Mouse (Mus musculus) forebrain, embryonic 12.5 days (tissue): Measurements from ENCODE around the gene Ppfia3. TPM values are rescaled to one million over a fixed set of nuclear protein-coding genes. Genes with fewer than 3 reads are reported as not detected.

Source experiments
- ATAC-seq: fragments of 200-750 bp; cut with Nextera tagmentation; 2 replicates; pipeline ENCODE4 v1.8.0; 2017; ENCODE audit warnings: moderate TSS enrichment; ENCODE audit not compliant: low FRiP score
- H3K27ac ChIP-seq: fragments of 300-500 bp; sonication (generic); 2 replicates; pipeline ENCODE4 v1.5.1; 2016; ENCODE audit warnings: mild to moderate bottlenecking
- H3K27me3 ChIP-seq: fragments of 300-500 bp; sonication (generic); 2 replicates; pipeline ENCODE4 v1.6.1; 2016; ENCODE audit warnings: mild to moderate bottlenecking
- H3K36me3 ChIP-seq: fragments of 300-500 bp; sonication (generic); replicated peaks from 2 replicates; pipeline ENCODE4 v1.6.1; 2016; ENCODE audit warnings: mild to moderate bottlenecking
- H3K4me1 ChIP-seq: fragments of 300-500 bp; sonication (generic); 2 replicates; pipeline ENCODE4 v1.6.1; 2016
- H3K4me2 ChIP-seq: fragments of 300-500 bp; sonication (generic); 2 replicates; pipeline ENCODE4 v1.6.1; 2016; ENCODE audit warnings: mild to moderate bottlenecking, moderate library complexity
- H3K4me3 ChIP-seq: fragments of 300-500 bp; sonication (generic); replicated peaks from 2 replicates; pipeline ENCODE4 v1.5.1; 2016; ENCODE audit warnings: mild to moderate bottlenecking
- H3K9ac ChIP-seq: fragments of 300-500 bp; sonication (generic); 2 replicates; pipeline ENCODE4 v1.6.1; 2016; ENCODE audit warnings: mild to moderate bottlenecking
- H3K9me3 ChIP-seq: fragments of 300-500 bp; sonication (generic); 2 replicates; pipeline ENCODE4 v1.6.1; 2016
- WGBS: fragments of 180-500 bp; shearing (Covaris S2); methylation state at CpG from one replicate; pipeline ENCODE4 v1.1.7; 2016; 5-methylcytosine and 5-hydroxymethylcytosine counted together
- polyA plus RNA-seq: library from polyadenylated mRNA; unstranded; fragments of >200 nt; fragmentation: Nextera tagmentation; extraction: Ambion mirVana; gene quantifications from 2 replicates; pipeline ENCODE4 v1.2.1, GENCODE M21; 2016

The Ppfia3 gene
- 12.6 and 14.9 TPM in 2 replicates for polyA plus RNA-seq

- Histone ChIP-seq H3K4me1 (peaks cover 57% of the 10 kb centered on the region), H3K4me3 (peak within 1 kb of the TSS; percentile 78), H3K27me3 (peaks cover 62% of the 10 kb centered on the region)
Observed at GRCm38 (mm10) chr7:45366652-45367019, at the start of gene Ppfia3. TSS of gene Ppfia3 (minus strand) at chr7:45367019.

GRCm38 (mm10) chr7:45415636-45416035 is 48.8 kb upstream of the Ppfia3 start:
- Histone ChIP-seq H3K27ac (no peak overlapping the region), H3K36me3 (0 out of 2 replicates have a peak, but pooled peaks cover 2% of the 10 kb centered on the region), H3K4me1 (peaks cover 18% of the 10 kb centered on the region), H3K9ac (no peak overlapping the region), H3K4me2 (no peak overlapping the region), H3K4me3 (peak overlapping the region; percentile 19; the same call in 1 of the 2 replicates), H3K9me3 (no peaks in the 10 kb centered on the region), H3K27me3 (peaks cover 98% of the 10 kb centered on the region)
- no peak for ATAC-seq
- 13% methylated on average over 37 of the region's 37 CpGs for WGBS

More at GRCm38 (mm10) chr7:45366652-45367019, at the start of gene Ppfia3:
- Histone ChIP-seq H3K9me3 (no peaks in the 10 kb centered on the region), H3K4me2 (peak within 1 kb of the TSS; percentile 91), H3K36me3 (no peaks in the 10 kb centered on the region; the same call in 1 of the 2 replicates), H3K9ac (peak within 1 kb of the TSS; percentile 83), H3K27ac (peak within 1 kb of the TSS; percentile 76)
- ATAC-seq: peak; percentile 51
- under 1% methylated on average over 21 of the region's 26 CpGs for WGBS

GRCm38 (mm10) chr7:45414740-45415224 is 48.0 kb upstream of the Ppfia3 start:
- Histone ChIP-seq H3K4me3 (no peak overlapping the region), H3K4me1 (peaks cover 18% of the 10 kb centered on the region), H3K27ac (no peak overlapping the region), H3K27me3 (peaks cover 98% of the 10 kb centered on the region), H3K9me3 (no peaks in the 10 kb centered on the region), H3K4me2 (no peak overlapping the region), H3K9ac (no peak overlapping the region), H3K36me3 (no peaks in the 10 kb centered on the region)
- 50% methylated on average over 12 of the region's 12 CpGs for WGBS
- no peak for ATAC-seq

GRCm38 (mm10) chr7:45413864-45414739 is 47.3 kb upstream of the Ppfia3 start:
- Histone ChIP-seq H3K9ac (peak overlapping the region; percentile 61), H3K36me3 (no peaks in the 10 kb centered on the region), H3K27me3 (peaks cover 98% of the 10 kb centered on the region), H3K4me2 (peak overlapping the region; percentile 86), H3K4me1 (peaks cover 18% of the 10 kb centered on the region), H3K27ac (no peak overlapping the region), H3K9me3 (no peaks in the 10 kb centered on the region), H3K4me3 (peak overlapping the region; percentile 52)
- peak; percentile 42; the same call in 1 of the 2 replicates for ATAC-seq
- WGBS: 2% methylated on average over 25 of the region's 27 CpGs

GRCm38 (mm10) chr7:45413113-45413863 is 46.5 kb upstream of the Ppfia3 start, which contains the start of gene Ntf5:
TSS of gene Ntf5 (plus strand) at chr7:45413695.
- Histone ChIP-seq H3K36me3 (no peaks in the 10 kb centered on the region), H3K27me3 (peaks cover 98% of the 10 kb centered on the region), H3K9me3 (no peaks in the 10 kb centered on the region), H3K4me2 (peak within 1 kb of the TSS; percentile 86), H3K4me1 (peaks cover 18% of the 10 kb centered on the region), H3K27ac (no peak within 1 kb of the TSS), H3K4me3 (peak within 1 kb of the TSS; percentile 52), H3K9ac (peak within 1 kb of the TSS; percentile 61)
- 3% methylated on average over 39 of the region's 45 CpGs for WGBS
- ATAC-seq: peak; percentile 69

GRCm38 (mm10) chr7:45412421-45412820 is 45.6 kb upstream of the Ppfia3 start:
- H3K36me3 ChIP-seq: no peaks in the 10 kb centered on the region
- peaks cover 98% of the 10 kb centered on the region for H3K27me3 ChIP-seq
- H3K27ac ChIP-seq: no peak overlapping the region
- 90% methylated on average over 2 of the region's 2 CpGs for WGBS
- no peak overlapping the region for H3K9ac ChIP-seq
- H3K4me2 ChIP-seq: no peak overlapping the region
- H3K9me3 ChIP-seq: no peaks in the 10 kb centered on the region
- no peak for ATAC-seq
- H3K4me1 ChIP-seq: peaks cover 15% of the 10 kb centered on the region
- no peak overlapping the region for H3K4me3 ChIP-seq

- Histone ChIP-seq H3K4me1 (peaks cover 27% of the 10 kb centered on the region), H3K27ac (no peak overlapping the region), H3K36me3 (no peaks in the 10 kb centered on the region), H3K4me3 (no peak overlapping the region), H3K9ac (no peak overlapping the region), H3K4me2 (no peak overlapping the region), H3K27me3 (peaks cover 97% of the 10 kb centered on the region), H3K9me3 (no peaks in the 10 kb centered on the region)
- no peak for ATAC-seq
- 88% methylated on average over 8 of the region's 8 CpGs for WGBS
Observed at GRCm38 (mm10) chr7:45409497-45410163, 42.8 kb upstream of the Ppfia3 start.

- Histone ChIP-seq H3K36me3 (no peaks in the 10 kb centered on the region), H3K27me3 (peaks cover 90% of the 10 kb centered on the region), H3K9ac (no peak overlapping the region), H3K4me3 (no peak overlapping the region), H3K4me1 (peaks cover 22% of the 10 kb centered on the region), H3K27ac (no peak overlapping the region), H3K4me2 (no peak overlapping the region), H3K9me3 (no peaks in the 10 kb centered on the region)
- WGBS: 86% methylated on average over 17 of the region's 17 CpGs
- no peak for ATAC-seq
Observed at GRCm38 (mm10) chr7:45408949-45409348, 42.1 kb upstream of the Ppfia3 start.

- Histone ChIP-seq H3K4me3 (no peak overlapping the region), H3K27me3 (peaks cover 85% of the 10 kb centered on the region), H3K4me2 (no peak overlapping the region), H3K9ac (no peak overlapping the region), H3K4me1 (peaks cover 16% of the 10 kb centered on the region), H3K9me3 (no peaks in the 10 kb centered on the region), H3K36me3 (no peaks in the 10 kb centered on the region), H3K27ac (no peak overlapping the region)
- ATAC-seq: no peak
- 71% methylated on average over 7 of the region's 7 CpGs for WGBS
Observed at GRCm38 (mm10) chr7:45408351-45408750, 41.5 kb upstream of the Ppfia3 start.

GRCm38 (mm10) chr7:45407836-45408235 is 41.0 kb upstream of the Ppfia3 start:
- Histone ChIP-seq H3K9ac (no peak overlapping the region), H3K36me3 (no peaks in the 10 kb centered on the region), H3K4me3 (no peak overlapping the region), H3K4me2 (no peak overlapping the region), H3K9me3 (no peaks in the 10 kb centered on the region), H3K27ac (no peak overlapping the region), H3K4me1 (peaks cover 13% of the 10 kb centered on the region), H3K27me3 (peaks cover 85% of the 10 kb centered on the region)
- no peak for ATAC-seq
- WGBS: 86% methylated on average over 10 of the region's 10 CpGs

- no peak for ATAC-seq
- Histone ChIP-seq H3K36me3 (no peaks in the 10 kb centered on the region), H3K4me2 (peak overlapping the region; percentile 46), H3K4me3 (peak overlapping the region; percentile 33), H3K27ac (no peak overlapping the region), H3K27me3 (peaks cover 80% of the 10 kb centered on the region), H3K9ac (peak overlapping the region; percentile 25; the same call in 1 of the 2 replicates), H3K9me3 (no peaks in the 10 kb centered on the region), H3K4me1 (peaks cover 13% of the 10 kb centered on the region)
- WGBS: 4% methylated on average over 107 of the region's 114 CpGs
Observed at GRCm38 (mm10) chr7:45406157-45407156, 39.6 kb upstream of the Ppfia3 start.
